Mouse (Mus musculus) liver, adult 2 months (tissue): ENCODE results near the gene Anks1b.

Experiments used
- CTCF ChIP-seq: fragments of 200-500 bp; IDR thresholded peaks from 2 replicates; pipeline ENCODE4 v1.5.1; 2011; ENCODE audit warnings: low read depth, low read length, control low read depth
- POLR2A ChIP-seq: fragments of 200-500 bp; IDR thresholded peaks from 2 replicates; pipeline ENCODE4 v1.6.1; 2011; ENCODE audit warnings: low read length, control low read depth; ENCODE audit not compliant: insufficient read depth; ENCODE audit errors: extremely low read depth

DNA sequence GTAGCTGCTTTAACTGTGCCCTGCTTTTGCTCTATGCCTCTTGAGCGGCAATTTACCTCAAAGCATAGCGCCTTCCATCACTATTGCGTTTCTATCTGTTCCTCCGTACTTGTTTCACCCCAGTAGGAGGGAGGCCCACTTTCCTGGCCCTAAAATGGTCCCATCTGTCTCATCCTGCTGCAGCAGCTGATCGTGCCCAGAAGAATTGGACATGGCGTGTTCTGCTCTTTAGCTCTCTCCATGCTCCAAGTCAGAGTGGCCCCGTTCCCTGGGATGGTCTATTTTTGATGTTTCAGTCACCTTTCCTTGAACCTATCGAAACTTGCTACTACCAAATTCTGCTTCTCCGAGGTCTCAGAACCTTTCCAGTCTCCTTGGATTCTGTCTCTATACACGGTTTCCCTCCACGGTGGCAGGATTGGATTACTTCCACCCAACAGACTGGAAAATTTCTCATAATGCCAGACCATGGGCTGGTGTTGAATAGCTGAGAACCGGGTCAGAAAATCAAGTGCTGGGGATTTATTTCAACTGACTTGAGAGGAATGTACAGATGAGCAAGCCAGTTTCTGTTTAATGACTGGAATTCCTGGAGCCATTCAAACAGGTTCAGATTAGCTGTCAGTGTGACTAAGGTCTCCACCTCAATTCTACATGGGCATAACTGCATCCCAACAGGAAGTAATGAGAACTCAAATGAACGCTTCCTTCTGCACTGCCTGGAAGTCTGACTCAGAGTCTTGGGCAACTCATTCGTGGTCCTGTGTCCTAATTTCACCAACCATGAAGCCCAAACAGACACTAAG lies 726.6 kb downstream of the Anks1b start:
- no peak for TF ChIP-seq POLR2A
- no peak for TF ChIP-seq CTCF
